Mouse (Mus musculus) bone marrow, adult 2 months (tissue): ENCODE data around the gene Rph3al.

Source experiments
- CTCF ChIP-seq: fragments of 200-500 bp; IDR thresholded peaks from 2 replicates; pipeline ENCODE4 v1.5.1; 2011; ENCODE audit warnings: low read length, control low read depth; ENCODE audit not compliant: control insufficient read depth, insufficient read depth
- POLR2A ChIP-seq: fragments of 200-500 bp; IDR thresholded peaks from 2 replicates; pipeline ENCODE4 v1.6.1; 2011; ENCODE audit warnings: low read depth, mild to moderate bottlenecking, control low read depth, low read length, borderline replicate concordance; ENCODE audit not compliant: control insufficient read depth

- TF ChIP-seq CTCF (no peak), POLR2A (no peak)
Measured at GRCm38 (mm10) chr11:75906556-75906955, 31.7 kb downstream of the Rph3al start.
